Mouse (Mus musculus): ENCODE measurements around the gene Carmil2.
A peak's percentile ranks its signal among the peaks of the same experiment; 100 is the strongest.

Gene Carmil2

GRCm38 (mm10) chr8:105695080-105695780, 9.2 kb downstream of the Carmil2 start:
- no peak for DNase-seq (ENCODE audit: low read depth, low spot score)

- DNase-seq (ENCODE audit: low read depth, low spot score): no peak
Observed at GRCm38 (mm10) chr8:105697196-105697780, 11.2 kb downstream of the Carmil2 start.

- no peak for DNase-seq (ENCODE audit: low read depth, low spot score)
Observed at GRCm38 (mm10) chr8:105698734-105699133, 12.7 kb downstream of the Carmil2 start.

- no peak for DNase-seq (ENCODE audit: low read depth, low spot score)
Observed at GRCm38 (mm10) chr8:105699488-105700215, 13.6 kb downstream of the Carmil2 start.

- peak; percentile 48 for DNase-seq (ENCODE audit: low read depth, low spot score)
Observed at GRCm38 (mm10) chr8:105700566-105700965, 14.5 kb downstream of the Carmil2 start.

- DNase-seq (ENCODE audit: low read depth, low spot score): peak; percentile 97
Observed at GRCm38 (mm10) chr8:105700966-105701824, 15.1 kb downstream of the Carmil2 start, which contains the start of the genes Acd and Pard6a. Gene Acd (minus strand): TSS chr8:105701102. Gene Pard6a (plus strand): TSS chr8:105701148.

- DNase-seq (ENCODE audit: low read depth, low spot score): peak; percentile 23
Observed at GRCm38 (mm10) chr8:105702001-105702401, 15.9 kb downstream of the Carmil2 start.

- DNase-seq (ENCODE audit: low read depth, low spot score): no peak
Observed at GRCm38 (mm10) chr8:105702731-105703415, 16.8 kb downstream of the Carmil2 start.

GRCm38 (mm10) chr8:105704146-105704812, 18.2 kb downstream of the Carmil2 start:
- DNase-seq (ENCODE audit: low read depth, low spot score): no peak

- no peak for DNase-seq (ENCODE audit: low read depth, low spot score)
Observed at GRCm38 (mm10) chr8:105704955-105705354, 18.9 kb downstream of the Carmil2 start.

GRCm38 (mm10) chr8:105706426-105706825, 20.4 kb downstream of the Carmil2 start:
- DNase-seq (ENCODE audit: low read depth, low spot score): no peak

- peak; percentile 97 for DNase-seq (ENCODE audit: low read depth, low spot score)
Observed at GRCm38 (mm10) chr8:105707498-105708403, 21.7 kb downstream of the Carmil2 start, which contains the start of the genes 4933405L10Rik and Enkd1. Gene 4933405L10Rik (plus strand): TSS chr8:105707655. Gene Enkd1 (minus strand): TSS chr8:105708210.

- DNase-seq (ENCODE audit: low read depth, low spot score): no peak
Observed at GRCm38 (mm10) chr8:105708675-105709074, 22.6 kb downstream of the Carmil2 start.

GRCm38 (mm10) chr8:105709317-105709716, 23.2 kb downstream of the Carmil2 start:
- no peak for DNase-seq (ENCODE audit: low read depth, low spot score)

- no peak for DNase-seq (ENCODE audit: low read depth, low spot score)
Observed at GRCm38 (mm10) chr8:105712286-105712685, 26.2 kb downstream of the Carmil2 start.

GRCm38 (mm10) chr8:105714139-105714538, 28.1 kb downstream of the Carmil2 start:
- DNase-seq (ENCODE audit: low read depth, low spot score): peak; percentile 91

- no peak for DNase-seq (ENCODE audit: low read depth, low spot score)
Observed at GRCm38 (mm10) chr8:105715042-105715441, 29.0 kb downstream of the Carmil2 start.

GRCm38 (mm10) chr8:105716302-105716945, 30.4 kb downstream of the Carmil2 start:
- no peak for DNase-seq (ENCODE audit: low read depth, low spot score)

GRCm38 (mm10) chr8:105719637-105720036, 33.6 kb downstream of the Carmil2 start:
- DNase-seq (ENCODE audit: low read depth, low spot score): no peak

Data from mesoderm, embryonic 11.5 days (tissue).